ENCODE assay signal across 8 mouse cellular contexts in the genomic region with DNA sequence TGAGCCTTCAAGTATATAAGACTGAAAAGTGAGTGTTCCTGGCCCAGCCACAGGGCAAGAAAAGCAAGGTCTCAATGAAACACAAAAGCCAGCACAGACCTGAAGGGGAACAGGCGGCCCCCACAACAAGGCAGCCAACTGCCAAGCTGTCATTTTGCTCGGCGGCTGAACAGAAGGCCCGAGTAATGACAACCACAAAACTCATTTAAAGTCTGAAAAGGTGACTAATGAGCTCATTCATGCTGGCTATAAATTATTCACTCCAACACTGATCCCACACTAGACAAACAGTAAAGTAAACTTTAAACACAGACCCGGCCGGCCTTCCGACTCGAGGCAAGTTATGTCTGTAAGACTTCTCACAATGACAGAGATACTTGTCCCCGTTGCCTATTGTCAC.
DNase-seq lines count a peak whose midpoint lies in the region; ATAC-seq and TF ChIP-seq lines count a peak whose summit lies in the region.

No protein-coding gene starts in this region.

- H3K9me3 ChIP-seq in hindbrain, embryonic 10.5 days: 0 out of 2 replicates have a peak, but pooled peaks cover 12% of the 10 kb centered on the region
- no peaks in the 10 kb centered on the region for H3K9me3 ChIP-seq in neural tube, embryonic 11.5 days (ENCODE audit: control insufficient read depth, low read length)

- no peak overlapping the region for H3K4me2 ChIP-seq in neural tube, embryonic 11.5 days (ENCODE audit: low read depth)

- TF ChIP-seq POLR2A in lung, adult 2 months (IDR thresholded peaks at IDR 0.05; ENCODE audit: borderline replicate concordance, extremely low read depth, low read depth, low read length): no peak

- no peak for TF ChIP-seq CTCF in lung, adult 2 months (IDR thresholded peaks at IDR 0.05; ENCODE audit: insufficient read depth, low read length)

- H3K27me3 ChIP-seq in hindbrain, embryonic 10.5 days (ENCODE audit: insufficient read depth, poor library complexity, severe bottlenecking): no peaks in the 10 kb centered on the region
- H3K27me3 ChIP-seq in neural tube, embryonic 11.5 days (ENCODE audit: control insufficient read depth, insufficient read depth, low read length): no peaks in the 10 kb centered on the region

- H3K36me3 ChIP-seq in hindbrain, embryonic 10.5 days: peaks cover 11% of the 10 kb centered on the region; the same call in 1 of the 2 replicates
- H3K36me3 ChIP-seq in neural tube, embryonic 11.5 days (ENCODE audit: control insufficient read depth, insufficient read depth, low read length): no peaks in the 10 kb centered on the region

- ATAC-seq in neural tube, embryonic 11.5 days (ENCODE audit: insufficient read depth, low FRiP score, low TSS enrichment): peak; percentile 45
- ATAC-seq in erythroid progenitor cell, adult 5-6 weeks (replicated peaks; ENCODE audit: low FRiP score, poor library complexity, severe bottlenecking): no peak

- peak overlapping the region; percentile 9; the same call in 1 of the 2 replicates for H3K27ac ChIP-seq in hindbrain, embryonic 10.5 days
- H3K27ac ChIP-seq in neural tube, embryonic 11.5 days (ENCODE audit: low read depth, low read length): no peak overlapping the region

- no peak overlapping the region for H3K9ac ChIP-seq in neural tube, embryonic 11.5 days (ENCODE audit: low read length)

- no peak overlapping the region for H3K4me3 ChIP-seq in lung, adult 2 months (replicated peaks; ENCODE audit: extremely low read depth, low read depth, low read length)
- H3K4me3 ChIP-seq in hindbrain, embryonic 10.5 days: no peak overlapping the region
- no peak overlapping the region for H3K4me3 ChIP-seq in neural tube, embryonic 11.5 days (ENCODE audit: low read depth, low read length)

- peaks cover 4% of the 10 kb centered on the region; the same call in 1 of the 2 replicates for H3K4me1 ChIP-seq in lung, adult 2 months (ENCODE audit: control insufficient read depth, insufficient read depth, low read length)
- H3K4me1 ChIP-seq in hindbrain, embryonic 10.5 days (replicated peaks): peaks cover 5% of the 10 kb centered on the region
- H3K4me1 ChIP-seq in neural tube, embryonic 11.5 days (ENCODE audit: control insufficient read depth, insufficient read depth, low read length): no peaks in the 10 kb centered on the region; the same call in 1 of the 2 replicates

- 18% methylated on average over 9 of the region's 9 CpGs for WGBS in lung, adult 2 months
- 54% methylated on average over 9 of the region's 9 CpGs for WGBS in hindbrain, embryonic 10.5 days
- 23% methylated on average over 9 of the region's 9 CpGs for WGBS in neural tube, embryonic 11.5 days

- DNase-seq in lung, adult 2 months: peak; percentile 27
- DNase-seq in lung, postnatal 14 days: no peak
- DNase-seq in cerebellum, adult 9-10 months: peak; percentile 61
- DNase-seq in hindbrain, embryonic 10.5 days (ENCODE audit: low spot score): peak; percentile 56
- DNase-seq in layer of hippocampus, postnatal 14 days (ENCODE audit: low spot score in 2 of 2): peak; percentile 57 to 77
- peak; percentile 46 for DNase-seq in neural tube, embryonic 11.5 days (ENCODE audit: low spot score)
- no peak for DNase-seq in gastrocnemius, postnatal 25 days

Comparison
In these comparisons a context has a peak if more than half of its experiments do, and no peak if none do; other contexts are left out.
1. DNase-seq: peak in lung, adult 2 months (single experiment), cerebellum, adult 9-10 months (single experiment), hindbrain, embryonic 10.5 days (single experiment), layer of hippocampus, postnatal 14 days (2 of 2) and neural tube, embryonic 11.5 days (single experiment); none in lung, postnatal 14 days (single experiment) and gastrocnemius, postnatal 25 days (single experiment).